Comparison of ENCODE assay signal across 8 mouse cellular contexts in genomic region chr12:59132462-59132861, GRCm38 (mm10). TPM values are rescaled to one million over a fixed set of nuclear protein-coding genes. Genes with fewer than 3 reads are reported as not detected.
A peak's percentile ranks its signal among the peaks of the same experiment; 100 is the strongest.
DNase-seq lines count a peak whose midpoint lies in the region; ATAC-seq and TF ChIP-seq lines count a peak whose summit lies in the region.

No protein-coding gene starts in this region.

- H3K4me3 ChIP-seq in heart, embryonic 13.5 days: peak overlapping the region; percentile 92
- H3K4me3 ChIP-seq in bone marrow, adult 2 months (replicated peaks; ENCODE audit: control insufficient read depth, low read depth, low read length): peak overlapping the region; percentile 26
- peak overlapping the region; percentile 70 for H3K4me3 ChIP-seq in hindbrain, embryonic 14.5 days (replicated peaks; ENCODE audit: low read length)
- H3K4me3 ChIP-seq in midbrain, embryonic 13.5 days (replicated peaks): peak overlapping the region; percentile 87

- WGBS in heart, embryonic 13.5 days: 45% methylated on average over 3 of the region's 3 CpGs
- WGBS in bone marrow, adult 2 months: 23% methylated on average over 3 of the region's 3 CpGs
- 51% methylated on average over 3 of the region's 3 CpGs for WGBS in hindbrain, embryonic 14.5 days
- WGBS in midbrain, embryonic 13.5 days: 48% methylated on average over 3 of the region's 3 CpGs

- no peaks in the 10 kb centered on the region for H3K27me3 ChIP-seq in heart, embryonic 13.5 days (replicated peaks)
- no peaks in the 10 kb centered on the region for H3K27me3 ChIP-seq in hindbrain, embryonic 14.5 days (ENCODE audit: control insufficient read depth, insufficient read depth, low read length)
- no peaks in the 10 kb centered on the region for H3K27me3 ChIP-seq in midbrain, embryonic 13.5 days

- peak overlapping the region; percentile 97 for H3K9ac ChIP-seq in heart, embryonic 13.5 days
- peak overlapping the region; percentile 80; the same call in 1 of the 2 replicates for H3K9ac ChIP-seq in hindbrain, embryonic 14.5 days
- H3K9ac ChIP-seq in midbrain, embryonic 13.5 days (replicated peaks): no peak overlapping the region

- H3K27ac ChIP-seq in heart, embryonic 13.5 days (replicated peaks): no peak overlapping the region
- H3K27ac ChIP-seq in bone marrow, adult 2 months (ENCODE audit: control insufficient read depth, insufficient read depth, low read depth, low read length, poor library complexity): no peak overlapping the region
- no peak overlapping the region for H3K27ac ChIP-seq in hindbrain, embryonic 14.5 days
- no peak overlapping the region for H3K27ac ChIP-seq in midbrain, embryonic 13.5 days

- H3K4me2 ChIP-seq in heart, embryonic 13.5 days: peak overlapping the region; percentile 79
- peak overlapping the region; percentile 55 for H3K4me2 ChIP-seq in hindbrain, embryonic 14.5 days (replicated peaks)
- peak overlapping the region; percentile 75 for H3K4me2 ChIP-seq in midbrain, embryonic 13.5 days (replicated peaks)

- H3K4me1 ChIP-seq in heart, embryonic 13.5 days: peaks cover 40% of the 10 kb centered on the region
- H3K4me1 ChIP-seq in bone marrow, adult 2 months (ENCODE audit: control insufficient read depth, insufficient read depth, low read length): peaks cover 6% of the 10 kb centered on the region; the same call in 1 of the 2 replicates
- H3K4me1 ChIP-seq in hindbrain, embryonic 14.5 days (replicated peaks; ENCODE audit: control insufficient read depth, insufficient read depth, low read length): peaks cover 24% of the 10 kb centered on the region
- H3K4me1 ChIP-seq in midbrain, embryonic 13.5 days (replicated peaks): peaks cover 32% of the 10 kb centered on the region

- DNase-seq in heart, postnatal 4 days: no peak
- no peak for DNase-seq in hindbrain, embryonic 14.5 days (ENCODE audit: low spot score)
- no peak for DNase-seq in frontal cortex, postnatal 25 days (ENCODE audit: low spot score in 2 of 2)
- DNase-seq in thymus, postnatal 14 days: no peak
- DNase-seq in Muller cell, postnatal 12 days (ENCODE audit: inconsistent ontology term): no peak

- no peak for ATAC-seq in heart, embryonic 13.5 days (ENCODE audit: extremely low read depth, insufficient number of reproducible peaks, low FRiP score, low TSS enrichment)
- ATAC-seq in hindbrain, embryonic 14.5 days (ENCODE audit: low FRiP score): no peak
- no peak for ATAC-seq in midbrain, embryonic 13.5 days

- no peak for TF ChIP-seq CTCF in bone marrow, adult 2 months (IDR thresholded peaks at IDR 0.05; ENCODE audit: control insufficient read depth, insufficient read depth, low read length)

- no peak for TF ChIP-seq POLR2A in bone marrow, adult 2 months (IDR thresholded peaks at IDR 0.05; ENCODE audit: borderline replicate concordance, control insufficient read depth, low read depth, low read length)

- no peaks in the 10 kb centered on the region for H3K9me3 ChIP-seq in heart, embryonic 13.5 days
- no peaks in the 10 kb centered on the region for H3K9me3 ChIP-seq in hindbrain, embryonic 14.5 days (ENCODE audit: control insufficient read depth, low read length)
- H3K9me3 ChIP-seq in midbrain, embryonic 13.5 days: no peaks in the 10 kb centered on the region

- H3K36me3 ChIP-seq in heart, embryonic 13.5 days: peaks cover 6% of the 10 kb centered on the region
- no peaks in the 10 kb centered on the region; the same call in 1 of the 2 replicates for H3K36me3 ChIP-seq in hindbrain, embryonic 14.5 days (replicated peaks; ENCODE audit: control insufficient read depth, insufficient read depth)
- peaks cover 5% of the 10 kb centered on the region; the same call in 1 of the 2 replicates for H3K36me3 ChIP-seq in midbrain, embryonic 13.5 days

RNA-seq across cellular contexts. Expression of gene Mia2, which starts 36.9 kb away (rescaled TPM):
- 32.6 and 34.8 TPM in 2 replicates for polyA plus RNA-seq in heart, embryonic 13.5 days (2015; fragmentation: Nextera tagmentation; extraction: Ambion mirVana)
- total RNA-seq in heart, postnatal 4 days (2021): 10 to 100 TPM; 40.6 to 46.0 TPM
- polyA plus RNA-seq in bone marrow, adult 2 months (2011; ENCODE audit: insufficient read depth, insufficient read length, low replicate concordance, missing spikeins): 23.6 and 44.9 TPM in 2 replicates
- 34.4 and 38.7 TPM in 2 replicates for polyA plus RNA-seq in hindbrain, embryonic 14.5 days (2014; fragmentation: Nextera tagmentation; extraction: Ambion mirVana)
- polyA plus RNA-seq in midbrain, embryonic 13.5 days (2015; fragmentation: Nextera tagmentation; extraction: Ambion mirVana): 38.4 and 40.0 TPM in 2 replicates

Comparison
In these comparisons a context has a peak if more than half of its experiments do, and no peak if none do; other contexts are left out.
1. H3K4me3 ChIP-seq: peak in every context shown above with its lines; median percentile 92 in heart, embryonic 13.5 days; 87 in midbrain, embryonic 13.5 days; 70 in hindbrain, embryonic 14.5 days; 26 in bone marrow, adult 2 months.